Mouse (Mus musculus) thymus, postnatal 14 days (tissue): ENCODE results near the gene Robo2.
"Not testable (repeated sequence)": the region's sequence is repeated elsewhere in the genome, so short reads cannot be mapped to it uniquely, and the experiment has no call there.

Source experiments
- DNase-seq: peaks from one replicate; pipeline ENCODE4 v3.0.0; 2021

Robo2 gene

DNA sequence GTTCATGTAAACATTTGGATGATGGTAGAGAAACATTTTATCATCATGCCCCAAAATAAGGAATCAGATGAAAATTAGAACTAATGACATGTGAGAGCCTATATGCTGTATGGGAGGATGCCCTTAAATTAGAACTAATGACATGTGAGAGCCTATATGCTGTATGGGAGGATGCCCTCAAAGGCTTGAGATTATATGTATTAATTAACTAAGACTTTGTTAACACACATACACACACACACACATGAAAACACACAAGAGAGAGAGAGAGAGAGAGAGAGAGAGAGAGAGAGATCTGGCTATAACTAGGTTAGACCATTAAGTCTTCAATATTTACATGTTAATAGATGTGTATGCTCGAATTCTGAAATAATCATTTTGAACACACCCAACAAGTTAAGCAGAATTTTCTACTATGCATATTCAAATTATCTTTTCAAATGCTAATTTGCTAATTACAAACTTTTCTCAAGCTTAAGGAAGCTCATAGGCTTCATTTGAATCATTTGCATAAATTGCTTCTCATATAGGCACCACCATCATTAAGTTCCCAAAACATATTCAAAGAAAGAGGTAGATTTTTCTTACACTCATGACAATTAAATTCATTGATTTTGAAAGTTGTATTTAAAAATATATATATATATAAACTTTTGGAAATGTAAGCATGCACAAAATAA is 211.5 kb downstream of the Robo2 start:
- no peak for DNase-seq

DNA sequence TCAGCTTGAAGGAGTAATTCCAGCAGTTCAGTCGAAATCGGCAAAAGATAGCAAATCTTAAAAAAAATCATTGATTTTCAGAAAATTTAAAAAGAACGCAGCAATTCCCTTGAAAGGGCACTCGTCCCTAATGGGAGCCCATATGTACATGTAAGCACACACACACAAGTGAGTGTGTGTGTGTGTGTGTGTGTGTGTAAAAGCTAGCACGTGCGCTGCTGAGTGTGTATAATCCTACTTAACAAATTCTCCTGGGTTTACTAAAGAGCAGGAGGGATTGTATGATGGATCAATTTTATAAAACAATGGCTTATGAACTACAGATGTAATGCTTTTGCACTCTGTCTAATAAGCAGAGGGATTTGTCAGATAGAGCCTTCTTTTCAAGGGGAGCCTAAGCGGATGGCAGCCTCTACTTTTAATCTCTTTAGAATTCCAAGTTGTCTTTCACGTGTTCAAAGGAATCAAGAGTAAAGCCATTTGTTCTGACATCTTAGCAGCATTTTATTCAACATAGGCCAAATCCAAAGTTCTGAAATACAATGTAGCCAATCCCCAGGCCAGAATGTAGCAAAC is 218.6 kb downstream of the Robo2 start:
- DNase-seq = no peak

DNA sequence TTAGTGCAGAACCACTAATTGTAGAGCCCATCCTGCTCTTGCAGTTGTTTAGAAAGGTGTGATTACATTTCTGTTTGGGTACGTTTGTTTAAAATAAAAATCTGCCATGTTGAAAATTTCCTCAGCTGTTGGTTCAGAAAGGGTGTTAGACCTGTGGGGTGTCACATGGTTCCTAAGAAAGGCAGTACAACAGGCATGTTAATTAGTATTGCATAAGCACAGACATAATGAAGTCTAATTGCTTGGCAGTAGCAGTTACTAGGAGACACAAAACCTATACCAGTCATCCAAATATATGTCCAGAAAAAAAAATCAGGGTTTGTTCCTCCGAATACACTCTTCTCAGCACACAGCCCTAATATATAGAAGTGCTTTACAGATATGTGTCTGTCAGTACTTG is 220.0 kb downstream of the Robo2 start:
- no peak for DNase-seq

DNA sequence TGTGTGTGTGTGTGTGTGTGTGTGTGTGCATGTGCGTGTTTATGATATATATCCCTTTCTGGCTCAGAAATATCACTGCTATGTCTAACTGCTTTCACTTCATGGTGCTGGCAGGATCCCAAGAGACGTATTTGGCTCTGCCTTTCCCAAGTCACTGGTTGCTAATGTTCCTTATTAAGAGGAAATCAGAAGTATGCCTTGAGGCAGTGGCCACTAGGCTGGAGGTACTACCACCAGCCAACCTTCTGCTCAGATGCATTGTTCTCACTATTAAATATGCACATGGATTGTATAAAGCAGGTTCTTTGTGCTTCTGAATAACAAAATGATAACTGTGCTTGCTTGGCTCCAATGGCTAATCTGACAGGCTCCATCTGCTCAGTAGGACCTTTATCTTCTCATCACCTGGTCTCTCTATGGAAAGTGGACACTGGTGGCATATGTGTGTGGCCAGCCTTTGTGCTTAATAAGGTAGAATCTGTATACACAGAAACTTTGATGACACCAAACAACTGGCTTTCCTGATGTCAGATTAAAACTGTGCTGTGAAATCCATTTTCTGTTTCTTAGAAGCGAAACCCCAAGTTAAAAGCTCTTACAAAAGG is 229.0 kb downstream of the Robo2 start:
- DNase-seq = no peak

GRCm38 (mm10) chr16:74172673-74173072 is 239.0 kb downstream of the Robo2 start:
- no peak for DNase-seq

- no peak for DNase-seq
Measured at GRCm38 (mm10) chr16:74169642-74170041, 242.0 kb downstream of the Robo2 start.

DNA sequence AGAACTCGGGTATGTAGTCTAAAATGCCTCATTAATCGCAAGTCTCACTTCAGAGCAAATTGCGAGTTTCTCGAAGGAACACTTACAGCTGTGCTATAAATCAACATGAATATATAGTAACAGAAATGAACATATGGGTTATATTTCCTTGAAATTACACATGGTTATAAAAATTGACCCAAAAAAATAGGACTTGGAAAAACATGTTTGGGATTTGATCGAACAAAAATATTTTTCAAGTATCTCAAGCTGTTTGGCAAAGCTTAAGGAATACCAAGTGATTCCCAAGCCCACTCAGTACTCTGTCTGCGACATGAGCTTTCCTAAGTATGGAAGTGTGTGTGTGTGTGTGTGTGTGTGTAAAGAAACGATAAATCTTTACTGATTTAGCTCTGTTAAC is 242.5 kb downstream of the Robo2 start:
- no peak for DNase-seq

GRCm38 (mm10) chr16:74167832-74168231 is 243.8 kb downstream of the Robo2 start:
- DNase-seq = no peak

GRCm38 (mm10) chr16:74162041-74162440 is 249.6 kb downstream of the Robo2 start:
- DNase-seq = no peak

DNA sequence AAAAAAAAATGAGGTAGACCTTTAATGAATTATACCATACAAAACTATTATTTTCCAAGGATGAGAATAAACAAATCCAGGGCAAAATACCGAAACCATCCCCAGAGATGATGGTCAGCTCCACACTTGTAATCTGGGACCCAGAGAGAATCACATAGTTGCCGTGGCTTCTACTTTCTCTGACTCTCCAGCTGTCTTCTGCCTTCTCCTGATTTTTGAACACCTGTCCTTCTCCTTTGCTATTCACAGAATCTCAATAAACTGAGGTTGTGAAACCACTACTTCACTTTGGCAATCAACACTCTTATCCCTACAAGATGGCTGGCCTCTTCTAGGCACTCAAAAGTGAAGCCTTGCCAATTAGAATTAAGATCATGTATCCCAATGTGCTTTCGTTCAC is 252.4 kb downstream of the Robo2 start:
- DNase-seq = no peak

- no peak for DNase-seq
Measured at GRCm38 (mm10) chr16:74136181-74136580, 275.4 kb downstream of the Robo2 start.

DNA sequence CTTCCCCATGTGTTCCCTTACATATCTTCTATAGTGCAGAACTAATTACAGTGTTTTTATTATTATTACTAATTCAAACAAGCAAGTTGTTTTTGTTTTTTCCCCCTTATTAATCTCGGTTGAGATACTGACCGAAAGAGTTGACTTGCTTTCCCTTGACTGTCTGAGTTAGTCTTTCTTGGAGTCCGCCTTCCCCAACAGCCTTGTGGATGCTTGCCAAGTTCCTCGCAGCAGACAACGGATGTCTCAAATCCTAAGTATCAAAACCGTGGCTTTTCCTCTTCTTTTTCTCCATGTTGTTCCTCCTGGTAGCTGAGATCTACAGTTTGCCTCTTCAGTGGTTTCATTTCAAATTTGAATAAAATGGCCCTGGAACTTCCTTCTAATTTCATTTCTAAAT is 278.8 kb downstream of the Robo2 start:
- DNase-seq = no peak

DNA sequence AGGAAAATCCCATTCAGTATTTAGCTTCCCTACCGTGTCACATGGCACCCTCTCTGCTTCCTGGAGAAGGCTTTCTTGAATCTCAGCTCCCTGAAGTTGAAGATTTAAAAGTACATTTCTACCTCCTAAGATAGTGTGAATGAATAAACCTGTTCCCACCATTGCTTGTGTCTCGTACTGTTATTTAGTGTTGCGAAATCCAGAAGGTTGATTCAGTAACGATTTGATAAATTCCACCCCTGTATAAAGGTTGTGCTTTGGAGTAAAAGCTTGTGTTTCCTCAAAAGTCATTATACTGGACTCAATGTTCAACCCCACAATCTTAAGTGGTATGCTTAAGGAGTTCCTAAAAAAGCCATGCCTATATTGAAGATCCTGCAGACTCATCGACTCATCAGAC is 280.3 kb downstream of the Robo2 start:
- DNase-seq = no peak

- DNase-seq = no peak
Measured at GRCm38 (mm10) chr16:74128443-74128983, 283.1 kb downstream of the Robo2 start.

- no peak for DNase-seq
Measured at GRCm38 (mm10) chr16:74113155-74113554, 298.5 kb downstream of the Robo2 start.

GRCm38 (mm10) chr16:74111101-74111500 is 300.5 kb downstream of the Robo2 start:
- no peak for DNase-seq

- DNase-seq = not testable (repeated sequence)
Measured at GRCm38 (mm10) chr16:74104449-74104848, 307.2 kb downstream of the Robo2 start.

GRCm38 (mm10) chr16:74092997-74093801 is 318.4 kb downstream of the Robo2 start:
- DNase-seq = no peak

DNA sequence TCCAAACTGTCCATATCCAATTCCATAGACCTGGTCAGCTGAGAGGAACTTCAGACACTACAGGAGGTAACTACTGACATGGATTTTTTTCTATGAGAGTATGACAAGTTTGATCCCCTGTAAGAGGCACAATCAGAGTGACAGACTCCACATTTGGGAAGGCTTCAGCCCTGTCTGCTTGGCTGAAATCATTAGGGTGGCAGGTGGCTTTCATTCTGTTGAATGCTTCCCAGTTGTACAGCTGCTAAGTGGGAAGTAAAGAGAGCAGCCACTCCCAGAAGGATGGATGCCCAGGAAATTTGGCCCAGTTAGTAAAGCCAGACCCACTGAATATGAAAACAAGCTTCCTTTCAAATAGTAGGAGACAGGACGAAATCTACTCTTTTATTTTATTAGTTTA is 321.7 kb downstream of the Robo2 start:
- no peak for DNase-seq

GRCm38 (mm10) chr16:74084188-74084587 is 327.4 kb downstream of the Robo2 start:
- no peak for DNase-seq

GRCm38 (mm10) chr16:74072671-74073070 is 339.0 kb downstream of the Robo2 start:
- no peak for DNase-seq

GRCm38 (mm10) chr16:74070628-74071027 is 341.0 kb downstream of the Robo2 start:
- no peak for DNase-seq

DNA sequence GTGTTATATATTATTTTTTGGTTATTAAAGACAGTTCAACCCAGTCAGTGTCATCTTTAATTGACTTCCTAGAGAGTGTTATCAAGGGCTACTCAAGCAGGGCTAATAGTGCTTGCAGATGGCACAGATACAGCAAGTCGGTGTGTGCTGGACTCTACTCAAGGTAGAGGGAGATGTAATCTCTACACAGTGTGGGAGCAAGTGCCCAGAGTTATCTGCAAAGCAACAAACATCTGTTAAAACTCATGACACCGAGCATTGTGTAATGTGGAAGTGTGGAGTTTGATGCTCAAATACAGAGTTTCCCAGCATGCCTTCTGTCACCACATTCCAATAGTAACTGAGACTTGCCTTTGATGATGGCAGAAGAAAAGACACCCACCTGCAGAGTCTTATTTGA is 345.7 kb downstream of the Robo2 start:
- DNase-seq = no peak
